Mouse (Mus musculus) testis, adult 2 months (tissue): ENCODE measurements around the gene Micall2. TPM values are rescaled to one million over a fixed set of nuclear protein-coding genes. Genes with fewer than 3 reads are reported as not detected.
A peak's percentile ranks its signal among the peaks of the same experiment; 100 is the strongest.
"Not testable (repeated sequence)": the region's sequence is repeated elsewhere in the genome, so short reads cannot be mapped to it uniquely, and the experiment has no call there.

Experiments
- H3K27ac ChIP-seq: fragments of 200-500 bp; 2 replicates; pipeline ENCODE4 v1.5.1; 2012; ENCODE audit warnings: low read depth, low read length; ENCODE audit not compliant: control insufficient read depth, insufficient read depth
- H3K27me3 ChIP-seq: fragments of 200-500 bp; 2 replicates; pipeline ENCODE4 v1.6.1; 2012; ENCODE audit warnings: mild to moderate bottlenecking, low read length, moderate library complexity; ENCODE audit not compliant: control insufficient read depth, insufficient read depth
- H3K36me3 ChIP-seq: fragments of 200-500 bp; 2 replicates; pipeline ENCODE4 v1.6.1; 2012; ENCODE audit warnings: mild to moderate bottlenecking, low read length; ENCODE audit not compliant: control insufficient read depth, insufficient read depth
- H3K4me1 ChIP-seq: fragments of 200-500 bp; 2 replicates; pipeline ENCODE4 v1.6.1; 2012; ENCODE audit warnings: low read length; ENCODE audit not compliant: control insufficient read depth, insufficient read depth
- H3K4me3 ChIP-seq: fragments of 200-500 bp; 2 replicates; pipeline ENCODE4 v1.5.1; 2012; ENCODE audit warnings: low read depth, mild to moderate bottlenecking, low read length, moderate library complexity, mixed read lengths; ENCODE audit not compliant: control insufficient read depth
- CTCF ChIP-seq: fragments of 200-500 bp; IDR thresholded peaks from 2 replicates; pipeline ENCODE4 v1.5.1; 2012; ENCODE audit warnings: low read depth, mild to moderate bottlenecking, inconsistent platforms, low read length, moderate library complexity; ENCODE audit not compliant: control insufficient read depth, insufficient read depth, insufficient replicate concordance
- POLR2A ChIP-seq: fragments of 200-500 bp; IDR thresholded peaks from 2 replicates; pipeline ENCODE4 v1.6.1; 2012; ENCODE audit warnings: low read depth, mild to moderate bottlenecking, inconsistent platforms, low read length, moderate library complexity; ENCODE audit not compliant: control insufficient read depth
- polyA plus RNA-seq: library from polyadenylated mRNA; depleted of rRNA; stranded (reverse); fragments of >200 nt; gene quantifications from 2 replicates; pipeline ENCODE4 v1.2.3, GENCODE M21; 2012

Micall2 gene
- polyA plus RNA-seq, 1 experiment, result 3.7 TPM

GRCm38 (mm10) chr5:139717723-139718122 lies 18.4 kb downstream of the Micall2 start:
- Histone ChIP-seq H3K27ac (no peak overlapping the region), H3K27me3 (no peaks in the 10 kb centered on the region), H3K4me1 (peaks cover 4% of the 10 kb centered on the region), H3K36me3 (no peaks in the 10 kb centered on the region), H3K4me3 (no peak overlapping the region)
- TF ChIP-seq POLR2A, result no peak
- peak; percentile 85; the same call in 1 of the 2 replicates for TF ChIP-seq CTCF

- Histone ChIP-seq H3K36me3 (no peaks in the 10 kb centered on the region), H3K27me3 (no peaks in the 10 kb centered on the region), H3K4me3 (no peak overlapping the region), H3K27ac (no peak overlapping the region), H3K4me1 (peaks cover 3% of the 10 kb centered on the region; the same call in 1 of the 2 replicates)
- TF ChIP-seq CTCF, result no peak
- no peak for TF ChIP-seq POLR2A
These were observed 29.6 kb downstream of the Micall2 start for GRCm38 (mm10) chr5:139706496-139706895.

GRCm38 (mm10) chr5:139702905-139703304 lies 33.2 kb downstream of the Micall2 start:
- H3K4me3 ChIP-seq, result no peak overlapping the region
- TF ChIP-seq CTCF (peak; percentile 77; the same call in 1 of the 2 replicates), POLR2A (no peak)
- no peak overlapping the region for H3K27ac ChIP-seq
- H3K4me1 ChIP-seq, result no peaks in the 10 kb centered on the region
- no peaks in the 10 kb centered on the region for H3K27me3 ChIP-seq
- H3K36me3 ChIP-seq, result no peaks in the 10 kb centered on the region

- Histone ChIP-seq H3K4me3 (no peak overlapping the region), H3K27me3 (no peaks in the 10 kb centered on the region), H3K27ac (no peak overlapping the region), H3K36me3 (no peaks in the 10 kb centered on the region), H3K4me1 (no peaks in the 10 kb centered on the region)
- TF ChIP-seq POLR2A, result no peak
- TF ChIP-seq CTCF, result no peak
These were observed 33.9 kb downstream of the Micall2 start for GRCm38 (mm10) chr5:139702236-139702635.

- Histone ChIP-seq H3K27me3 (no peaks in the 10 kb centered on the region), H3K36me3 (no peaks in the 10 kb centered on the region), H3K4me1 (no peaks in the 10 kb centered on the region), H3K27ac (no peak overlapping the region), H3K4me3 (no peak overlapping the region)
- TF ChIP-seq CTCF (no peak), POLR2A (no peak)
These were observed 39.2 kb downstream of the Micall2 start for GRCm38 (mm10) chr5:139696954-139697353.

GRCm38 (mm10) chr5:139695876-139696275 lies 40.3 kb downstream of the Micall2 start:
- not testable (repeated sequence) for H3K36me3 ChIP-seq, H3K27me3 ChIP-seq, H3K4me3 ChIP-seq, H3K4me1 ChIP-seq, H3K27ac ChIP-seq

GRCm38 (mm10) chr5:139694989-139695571 lies 41.1 kb downstream of the Micall2 start:
- TF ChIP-seq POLR2A (no peak), CTCF (no peak)
- Histone ChIP-seq H3K27ac (no peak overlapping the region), H3K4me3 (no peak overlapping the region), H3K27me3 (no peaks in the 10 kb centered on the region), H3K36me3 (no peaks in the 10 kb centered on the region), H3K4me1 (no peaks in the 10 kb centered on the region)
